Mouse (Mus musculus) embryo, embryonic 9.5 days (tissue): Measurements from ENCODE around the gene Farp2.

Experiments used
- DNase-seq: peaks from one replicate; pipeline ENCODE4 v3.0.0-alpha.2; 2017; ENCODE audit errors: extremely low spot score

Gene Farp2

GRCm38 (mm10) chr1:93563224-93563623 lies 51.3 kb downstream of the Farp2 start:
- DNase-seq = no peak

GRCm38 (mm10) chr1:93563649-93564048 lies 51.8 kb downstream of the Farp2 start:
- no peak for DNase-seq

GRCm38 (mm10) chr1:93564781-93565180 lies 52.9 kb downstream of the Farp2 start:
- DNase-seq = no peak

- no peak for DNase-seq
Measured at GRCm38 (mm10) chr1:93567013-93567412, 55.1 kb downstream of the Farp2 start.

GRCm38 (mm10) chr1:93567717-93568497 lies 56.0 kb downstream of the Farp2 start:
- DNase-seq = no peak

GRCm38 (mm10) chr1:93577066-93577465 lies 65.2 kb downstream of the Farp2 start:
- no peak for DNase-seq

GRCm38 (mm10) chr1:93577861-93578260 lies 66.0 kb downstream of the Farp2 start:
- no peak for DNase-seq

- DNase-seq = no peak
Measured at GRCm38 (mm10) chr1:93581545-93581944, 69.7 kb downstream of the Farp2 start.

GRCm38 (mm10) chr1:93588346-93588745 lies 76.5 kb downstream of the Farp2 start:
- DNase-seq = no peak

GRCm38 (mm10) chr1:93593960-93594359 lies 82.1 kb downstream of the Farp2 start:
- DNase-seq = no peak

- no peak for DNase-seq
Measured at GRCm38 (mm10) chr1:93595916-93596315, 84.0 kb downstream of the Farp2 start.

GRCm38 (mm10) chr1:93602911-93603310 lies 91.0 kb downstream of the Farp2 start:
- DNase-seq = no peak

GRCm38 (mm10) chr1:93603921-93604320 lies 92.0 kb downstream of the Farp2 start:
- DNase-seq = no peak

- DNase-seq = no peak
Measured at GRCm38 (mm10) chr1:93607090-93608083, 95.5 kb downstream of the Farp2 start.

GRCm38 (mm10) chr1:93608696-93609245 lies 96.9 kb downstream of the Farp2 start:
- no peak for DNase-seq

GRCm38 (mm10) chr1:93609762-93610161 lies 97.9 kb downstream of the Farp2 start:
- no peak for DNase-seq

- DNase-seq = peak; percentile 6
Measured at GRCm38 (mm10) chr1:93618059-93618748, 106.3 kb downstream of the Farp2 start.

GRCm38 (mm10) chr1:93618948-93619347 lies 107.1 kb downstream of the Farp2 start:
- DNase-seq = no peak

- no peak for DNase-seq
Measured at GRCm38 (mm10) chr1:93624502-93624901, 112.6 kb downstream of the Farp2 start.

- DNase-seq = no peak
Measured at GRCm38 (mm10) chr1:93630796-93631195, 118.9 kb downstream of the Farp2 start.

GRCm38 (mm10) chr1:93632723-93633122 lies 120.8 kb downstream of the Farp2 start:
- DNase-seq = no peak

- DNase-seq = peak; percentile 28
Measured at GRCm38 (mm10) chr1:93634481-93634891, 122.6 kb downstream of the Farp2 start.
